Mouse (Mus musculus): Measurements from ENCODE around the gene Fars2.

DNA sequence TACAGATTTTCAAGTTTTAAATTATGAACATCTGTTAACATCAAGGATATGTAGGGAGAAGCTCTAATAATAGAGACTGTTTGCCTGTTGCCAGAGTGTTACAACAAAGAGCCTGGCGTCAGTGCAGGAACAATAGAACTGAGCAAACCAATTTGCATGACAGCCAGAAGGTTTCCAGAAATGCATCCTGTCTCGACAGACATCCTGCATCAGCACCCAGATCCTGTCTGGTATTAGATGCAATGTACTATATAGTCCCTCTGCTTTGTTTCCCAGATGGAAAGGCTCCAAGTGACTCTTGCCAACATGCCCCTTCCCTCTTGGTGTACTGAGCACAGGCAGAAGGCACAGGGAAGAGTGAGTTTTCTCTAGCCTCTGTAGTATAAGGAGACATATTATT is 649.6 kb downstream of the Fars2 start:
- no peak for TF ChIP-seq POLR2A (IDR thresholded peaks at IDR 0.05; ENCODE audit: low read depth, low read length)
- TF ChIP-seq CTCF (IDR thresholded peaks at IDR 0.05; ENCODE audit: extremely low read depth, insufficient read length, insufficient replicate concordance, low read depth, low read length) = no peak

All from small intestine, adult 2 months (tissue).